Mouse (Mus musculus): ENCODE results near the gene Gm28551. TPM values are rescaled to one million over a fixed set of nuclear protein-coding genes. Genes with fewer than 3 reads are reported as not detected.

Gm28551 gene
- not detected in 2 replicates for polyA plus RNA-seq (2012; rRNA removed; ENCODE audit: low replicate concordance)

GRCm38 (mm10) chr1:53352327-53353261 lies at the start of gene Gm28551, which contains the start of the genes Asdurf and Asnsd1:
Gene Gm28551, minus strand, starts transcription at chr1:53352667.
Gene Asdurf, minus strand, starts transcription at chr1:53352619.
Gene Asnsd1, minus strand, starts transcription at chr1:53352752.

GRCm38 (mm10) chr1:53312989-53313967 lies 39.2 kb downstream of the Gm28551 start, which contains the start of gene Osgepl1:
Gene Osgepl1, plus strand, starts transcription at chr1:53313624.

GRCm38 (mm10) chr1:53296581-53297383 lies 55.7 kb downstream of the Gm28551 start, which contains the start of the genes Pms1, Ormdl1 and Gm28778:
Gene Pms1, minus strand, starts transcription at chr1:53297018.
Gene Ormdl1, plus strand, starts transcription at chr1:53297095.
Gene Gm28778, plus strand, starts transcription at chr1:53297111.

Other genes with a start within 250 kb of the Gm28551 start
- gene 1700019A02Rik, start 165.0 kb downstream of the Gm28551 start, polyA plus RNA-seq (2012; rRNA removed; ENCODE audit: low replicate concordance), result not detected in 2 replicates
- 1.2 and 1.7 TPM in 2 replicates for gene Pms1, start 55.6 kb downstream of the Gm28551 start, polyA plus RNA-seq (2012; rRNA removed; ENCODE audit: low replicate concordance)
- gene Ormdl1, start 55.6 kb downstream of the Gm28551 start, polyA plus RNA-seq (2012; rRNA removed; ENCODE audit: low replicate concordance), result 3.7 and 7.6 TPM in 2 replicates
- gene Gm28778, start 55.6 kb downstream of the Gm28551 start, polyA plus RNA-seq (2012; rRNA removed; ENCODE audit: low replicate concordance), result 11.3 and 13.0 TPM in 2 replicates
- gene Osgepl1, start 39.0 kb downstream of the Gm28551 start, polyA plus RNA-seq (2012; rRNA removed; ENCODE audit: low replicate concordance), result 2.6 and 9.3 TPM in 2 replicates
- gene Asdurf, start within 50 bp of the Gm28551 start, polyA plus RNA-seq (2012; rRNA removed; ENCODE audit: low replicate concordance), result not detected in 2 replicates
- 3.6 and 11.6 TPM in 2 replicates for gene Asnsd1, start 85 bp upstream of the Gm28551 start, polyA plus RNA-seq (2012; rRNA removed; ENCODE audit: low replicate concordance)

All from mammary gland, adult 2 months (tissue).